Mouse (Mus musculus): ENCODE measurements at regions not wholly inside any gene's neighbourhood (a gene's known extent, or its start where the extent isn't known, plus 50 kb on each side); places are given as distances from the start of the nearest gene placed in this dataset.

- H3K36me3 ChIP-seq = no peaks in the 10 kb centered on the region
- no peak overlapping the region for H3K9ac ChIP-seq
- H3K4me2 ChIP-seq = peak overlapping the region; percentile 20
- peak overlapping the region; percentile 48; the same call in 1 of the 2 replicates for H3K27ac ChIP-seq
- H3K4me1 ChIP-seq = peaks cover 11% of the 10 kb centered on the region
- 32% methylated on average over 20 of the region's 20 CpGs for WGBS
- peak; percentile 40; the same call in 1 of the 2 replicates for ATAC-seq (ENCODE audit: insufficient number of reproducible peaks, low FRiP score, low TSS enrichment, low read depth)
- H3K9me3 ChIP-seq = no peaks in the 10 kb centered on the region
- no peak overlapping the region for H3K4me3 ChIP-seq
- no peaks in the 10 kb centered on the region for H3K27me3 ChIP-seq
Observed at GRCm38 (mm10) chr10:99524273-99525212, 234.9 kb downstream of the Csl start.

GRCm38 (mm10) chr10:99526148-99526547 is 233.3 kb downstream of the Csl start:
- Histone ChIP-seq H3K27me3 (no peaks in the 10 kb centered on the region), H3K4me3 (no peak overlapping the region), H3K36me3 (no peaks in the 10 kb centered on the region), H3K4me1 (peaks cover 15% of the 10 kb centered on the region), H3K9ac (no peak overlapping the region), H3K27ac (no peak overlapping the region), H3K4me2 (no peak overlapping the region), H3K9me3 (no peaks in the 10 kb centered on the region)
- ATAC-seq (ENCODE audit: insufficient number of reproducible peaks, low FRiP score, low TSS enrichment, low read depth) = no peak
- 87% methylated on average over 4 of the region's 4 CpGs for WGBS

GRCm38 (mm10) chr10:99526561-99526960 is 232.9 kb downstream of the Csl start:
- Histone ChIP-seq H3K9ac (no peak overlapping the region), H3K4me3 (no peak overlapping the region), H3K4me1 (peaks cover 19% of the 10 kb centered on the region), H3K27ac (no peak overlapping the region), H3K27me3 (no peaks in the 10 kb centered on the region), H3K9me3 (no peaks in the 10 kb centered on the region), H3K4me2 (no peak overlapping the region), H3K36me3 (no peaks in the 10 kb centered on the region)
- WGBS = 89% methylated on average over 5 of the region's 5 CpGs
- no peak for ATAC-seq (ENCODE audit: insufficient number of reproducible peaks, low FRiP score, low TSS enrichment, low read depth)

GRCm38 (mm10) chr10:99531104-99531503 is 228.4 kb downstream of the Csl start:
- no peak overlapping the region for H3K27ac ChIP-seq
- H3K4me2 ChIP-seq = no peak overlapping the region
- no peak overlapping the region for H3K9ac ChIP-seq
- no peak for ATAC-seq (ENCODE audit: insufficient number of reproducible peaks, low FRiP score, low TSS enrichment, low read depth)
- no peaks in the 10 kb centered on the region for H3K36me3 ChIP-seq
- H3K27me3 ChIP-seq = no peaks in the 10 kb centered on the region
- H3K9me3 ChIP-seq = no peaks in the 10 kb centered on the region
- H3K4me1 ChIP-seq = peaks cover 21% of the 10 kb centered on the region
- H3K4me3 ChIP-seq = no peak overlapping the region

GRCm38 (mm10) chr10:99531556-99531955 is 227.9 kb downstream of the Csl start:
- H3K27me3 ChIP-seq = no peaks in the 10 kb centered on the region
- no peaks in the 10 kb centered on the region for H3K9me3 ChIP-seq
- H3K4me1 ChIP-seq = peaks cover 21% of the 10 kb centered on the region
- ATAC-seq (ENCODE audit: insufficient number of reproducible peaks, low FRiP score, low TSS enrichment, low read depth) = no peak
- H3K36me3 ChIP-seq = no peaks in the 10 kb centered on the region
- H3K4me3 ChIP-seq = no peak overlapping the region
- H3K9ac ChIP-seq = no peak overlapping the region
- no peak overlapping the region for H3K27ac ChIP-seq
- no peak overlapping the region for H3K4me2 ChIP-seq

- Histone ChIP-seq H3K27ac (peak overlapping the region; percentile 24; the same call in 1 of the 2 replicates), H3K4me2 (no peak overlapping the region), H3K27me3 (no peaks in the 10 kb centered on the region), H3K4me3 (no peak overlapping the region), H3K4me1 (peaks cover 21% of the 10 kb centered on the region), H3K36me3 (no peaks in the 10 kb centered on the region), H3K9ac (no peak overlapping the region), H3K9me3 (no peaks in the 10 kb centered on the region)
- WGBS = 38% methylated on average over 7 of the region's 7 CpGs
- no peak for ATAC-seq (ENCODE audit: insufficient number of reproducible peaks, low FRiP score, low TSS enrichment, low read depth)
Observed at GRCm38 (mm10) chr10:99531992-99532391, 227.5 kb downstream of the Csl start.

- WGBS = 27% methylated on average over 3 of the region's 3 CpGs
- H3K9me3 ChIP-seq = no peaks in the 10 kb centered on the region
- no peak overlapping the region for H3K4me2 ChIP-seq
- no peak for ATAC-seq (ENCODE audit: insufficient number of reproducible peaks, low FRiP score, low TSS enrichment, low read depth)
- no peak overlapping the region for H3K9ac ChIP-seq
- no peak overlapping the region for H3K27ac ChIP-seq
- no peaks in the 10 kb centered on the region for H3K36me3 ChIP-seq
- no peak overlapping the region for H3K4me3 ChIP-seq
- H3K27me3 ChIP-seq = no peaks in the 10 kb centered on the region
- peaks cover 21% of the 10 kb centered on the region for H3K4me1 ChIP-seq
Observed at GRCm38 (mm10) chr10:99532697-99533119, 226.8 kb downstream of the Csl start.

GRCm38 (mm10) chr10:99533468-99533867 is 226.0 kb downstream of the Csl start:
- H3K27me3 ChIP-seq = no peaks in the 10 kb centered on the region
- ATAC-seq (ENCODE audit: insufficient number of reproducible peaks, low FRiP score, low TSS enrichment, low read depth) = no peak

GRCm38 (mm10) chr10:99534237-99534636 is 225.2 kb downstream of the Csl start:
- no peak overlapping the region for H3K27ac ChIP-seq
- ATAC-seq (ENCODE audit: insufficient number of reproducible peaks, low FRiP score, low TSS enrichment, low read depth) = no peak
- 70% methylated on average over 7 of the region's 7 CpGs for WGBS

More at GRCm38 (mm10) chr10:99533468-99533867, 226.0 kb downstream of the Csl start:
- Histone ChIP-seq H3K36me3 (no peaks in the 10 kb centered on the region), H3K9ac (no peak overlapping the region), H3K4me2 (no peak overlapping the region), H3K4me1 (peaks cover 21% of the 10 kb centered on the region), H3K9me3 (no peaks in the 10 kb centered on the region), H3K4me3 (no peak overlapping the region), H3K27ac (no peak overlapping the region)
- WGBS = 66% methylated on average over 4 of the region's 4 CpGs

GRCm38 (mm10) chr10:99538639-99539038 is 220.8 kb downstream of the Csl start:
- 64% methylated on average over 5 of the region's 5 CpGs for WGBS
- Histone ChIP-seq H3K9ac (no peak overlapping the region), H3K4me2 (no peak overlapping the region), H3K27ac (no peak overlapping the region), H3K27me3 (no peaks in the 10 kb centered on the region), H3K4me1 (no peaks in the 10 kb centered on the region), H3K4me3 (no peak overlapping the region), H3K36me3 (no peaks in the 10 kb centered on the region), H3K9me3 (no peaks in the 10 kb centered on the region)
- ATAC-seq (ENCODE audit: insufficient number of reproducible peaks, low FRiP score, low TSS enrichment, low read depth) = no peak

More at GRCm38 (mm10) chr10:99534237-99534636, 225.2 kb downstream of the Csl start:
- Histone ChIP-seq H3K9me3 (no peaks in the 10 kb centered on the region), H3K9ac (no peak overlapping the region), H3K27me3 (no peaks in the 10 kb centered on the region), H3K4me2 (no peak overlapping the region), H3K4me3 (no peak overlapping the region), H3K36me3 (no peaks in the 10 kb centered on the region), H3K4me1 (peaks cover 21% of the 10 kb centered on the region)

- 72% methylated on average over 4 of the region's 4 CpGs for WGBS
- no peaks in the 10 kb centered on the region for H3K27me3 ChIP-seq
- H3K4me3 ChIP-seq = no peak overlapping the region
- no peak overlapping the region for H3K4me2 ChIP-seq
- no peak for ATAC-seq (ENCODE audit: insufficient number of reproducible peaks, low FRiP score, low TSS enrichment, low read depth)
- H3K9ac ChIP-seq = no peak overlapping the region
- H3K9me3 ChIP-seq = no peaks in the 10 kb centered on the region
- no peaks in the 10 kb centered on the region for H3K36me3 ChIP-seq
- peaks cover 2% of the 10 kb centered on the region; the same call in 1 of the 2 replicates for H3K4me1 ChIP-seq
- no peak overlapping the region for H3K27ac ChIP-seq
Observed at GRCm38 (mm10) chr10:99552373-99552772, 207.1 kb downstream of the Csl start.

GRCm38 (mm10) chr10:99552836-99553540 is 206.5 kb downstream of the Csl start:
- H3K27me3 ChIP-seq = no peaks in the 10 kb centered on the region
- ATAC-seq (ENCODE audit: insufficient number of reproducible peaks, low FRiP score, low TSS enrichment, low read depth) = no peak
- no peak overlapping the region for H3K4me3 ChIP-seq
- no peaks in the 10 kb centered on the region for H3K36me3 ChIP-seq
- H3K9ac ChIP-seq = no peak overlapping the region
- no peak overlapping the region for H3K4me2 ChIP-seq
- H3K27ac ChIP-seq = no peak overlapping the region
- H3K9me3 ChIP-seq = no peaks in the 10 kb centered on the region
- H3K4me1 ChIP-seq = peaks cover 2% of the 10 kb centered on the region; the same call in 1 of the 2 replicates
- WGBS = 71% methylated on average over 12 of the region's 12 CpGs

Data from limb, embryonic 15.5 days (tissue).